Mouse (Mus musculus): ENCODE results near the gene Coa3.

DNA sequence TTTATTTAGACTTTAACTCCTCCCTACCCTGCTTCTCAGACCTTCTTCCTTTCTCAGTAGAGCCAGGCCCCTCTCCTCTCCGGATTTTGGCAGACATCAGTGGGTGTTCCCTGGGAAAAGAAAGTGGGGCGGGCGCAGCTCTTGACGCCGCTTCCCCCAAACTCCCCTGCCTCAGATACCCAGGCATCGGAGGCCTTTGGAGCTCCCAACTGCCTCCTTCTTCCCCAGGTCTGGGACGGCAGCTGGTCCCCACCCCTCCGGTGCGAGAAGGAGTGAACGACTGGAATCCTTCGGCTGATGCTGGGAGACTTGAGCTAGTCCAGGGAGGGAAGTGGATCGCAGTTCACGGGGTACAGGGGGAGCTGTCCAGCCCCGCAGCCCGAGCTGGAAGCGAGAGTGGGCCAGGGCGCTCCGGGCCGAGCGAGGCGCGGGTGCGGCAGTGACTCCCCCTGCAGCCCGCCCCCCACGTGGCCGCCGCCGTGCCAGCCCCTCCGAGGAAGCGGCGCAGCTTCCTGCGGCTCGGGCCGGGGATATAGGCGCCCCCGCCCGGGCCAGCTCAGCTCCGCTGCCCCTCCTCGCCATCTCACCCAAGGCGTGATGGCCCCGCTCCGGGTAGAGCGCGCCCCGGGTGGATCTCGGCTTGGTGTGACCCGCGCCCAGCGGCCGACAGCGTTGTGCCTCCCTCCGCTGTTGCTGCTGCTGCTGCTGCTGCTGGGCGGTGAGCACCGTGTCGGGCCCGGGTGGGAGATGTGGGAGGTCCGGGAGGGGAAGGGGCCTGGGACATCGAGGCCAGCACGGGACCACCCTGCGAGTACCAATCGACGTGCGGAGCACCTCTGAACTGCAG lies 32.8 kb downstream of the Coa3 start, which contains the start of gene Ramp2:
- no peak for TF ChIP-seq POLR2A (IDR thresholded peaks at IDR 0.05; ENCODE audit: low read depth, low read length)
- TF ChIP-seq CTCF (conservative IDR thresholded peaks at IDR 0.05; ENCODE audit: insufficient read depth, insufficient read length, low read depth, low read length): no peak
